Mouse (Mus musculus): ENCODE measurements around the gene Il1rapl1.

DNA sequence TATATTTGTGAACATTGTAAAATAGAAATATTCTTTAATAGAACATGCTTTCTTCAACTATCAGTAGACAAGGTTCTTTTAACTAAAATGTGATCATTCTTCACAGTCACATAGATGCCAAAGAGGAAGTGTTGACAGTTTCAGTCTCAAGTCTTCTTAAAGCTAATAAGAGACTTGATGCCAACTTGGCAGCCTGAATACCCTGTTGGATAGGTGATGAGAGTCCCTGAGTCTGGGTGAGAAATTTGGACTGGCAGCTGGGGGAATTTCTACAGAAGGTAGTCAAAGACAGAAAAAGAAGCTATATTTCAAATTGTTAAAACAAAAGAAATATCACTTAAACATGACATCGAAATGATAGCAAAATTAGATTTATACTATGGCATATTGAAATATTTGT lies 451.6 kb downstream of the Il1rapl1 start:
- no peak for TF ChIP-seq CTCF (IDR thresholded peaks at IDR 0.05; ENCODE audit: extremely low read depth, insufficient read depth, insufficient read length, insufficient replicate concordance)
- TF ChIP-seq POLR2A (IDR thresholded peaks at IDR 0.05; ENCODE audit: low read depth, low read length) = no peak
